Mouse (Mus musculus): ENCODE measurements around the gene Slc45a3.

Slc45a3 gene

DNA sequence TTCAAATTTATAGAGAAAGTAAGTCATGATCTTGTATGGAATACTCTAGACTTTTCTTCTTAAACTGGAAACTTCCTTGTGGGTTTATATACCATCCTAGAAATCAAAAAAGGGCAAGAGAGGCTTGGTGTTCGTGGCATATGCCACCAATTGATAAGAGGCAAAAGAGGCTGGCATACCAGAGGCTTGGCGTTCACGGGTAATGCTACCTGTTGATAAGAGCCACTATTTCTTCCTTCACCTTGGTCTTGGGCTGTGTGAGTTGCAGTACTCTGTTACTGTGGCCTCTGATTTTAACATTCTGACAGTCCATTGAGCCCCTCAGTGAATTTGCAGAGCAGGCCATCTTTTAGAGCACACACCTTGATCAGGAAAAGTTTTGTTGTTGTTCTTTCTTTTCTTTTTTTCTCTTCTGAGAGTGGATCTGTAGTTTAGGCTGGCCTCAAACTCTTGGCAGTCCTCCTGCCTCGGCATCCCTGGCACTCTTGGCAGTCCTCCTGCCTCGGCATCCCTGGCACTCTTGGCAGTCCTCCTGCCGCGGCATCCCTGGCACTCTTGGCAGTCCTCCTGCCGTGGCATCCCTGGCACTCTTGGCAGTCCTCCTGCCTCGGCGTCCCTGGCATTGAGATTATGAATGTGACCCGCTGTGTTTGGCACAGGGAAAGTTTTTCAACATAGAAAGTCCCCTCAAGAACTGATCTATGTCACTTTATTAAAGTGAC, 64.3 kb downstream of the Slc45a3 start:
- DNase-seq (ENCODE audit: low spot score in 2 of 2), result no peak

- no peak for DNase-seq (ENCODE audit: low spot score in 2 of 2)
These were observed 65.2 kb downstream of the Slc45a3 start for GRCm38 (mm10) chr1:132027978-132028377.

- DNase-seq (ENCODE audit: low spot score in 2 of 2), result no peak
These were observed 65.6 kb downstream of the Slc45a3 start for GRCm38 (mm10) chr1:132028413-132028812.

DNA sequence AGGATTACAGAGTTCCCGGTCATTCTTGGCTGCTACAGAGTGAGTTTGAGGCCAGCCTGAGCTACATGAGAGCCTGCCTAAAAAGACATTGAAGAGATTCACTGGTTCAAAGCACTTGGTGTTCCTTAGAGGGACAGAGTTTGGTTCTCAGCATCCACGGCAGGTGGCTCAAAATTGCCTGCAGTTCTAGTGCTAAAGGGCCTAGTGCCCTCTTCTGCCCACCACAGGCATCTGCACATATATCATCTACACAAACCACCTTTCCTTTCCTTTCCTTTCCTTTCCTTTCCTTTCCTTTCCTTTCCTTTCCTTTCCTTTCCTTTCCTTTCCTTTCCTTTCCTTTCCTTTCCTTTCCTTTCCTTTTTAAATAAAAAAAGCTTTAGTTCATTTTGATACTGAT, 67.8 kb downstream of the Slc45a3 start:
- no peak for DNase-seq (ENCODE audit: low spot score in 2 of 2)

DNA sequence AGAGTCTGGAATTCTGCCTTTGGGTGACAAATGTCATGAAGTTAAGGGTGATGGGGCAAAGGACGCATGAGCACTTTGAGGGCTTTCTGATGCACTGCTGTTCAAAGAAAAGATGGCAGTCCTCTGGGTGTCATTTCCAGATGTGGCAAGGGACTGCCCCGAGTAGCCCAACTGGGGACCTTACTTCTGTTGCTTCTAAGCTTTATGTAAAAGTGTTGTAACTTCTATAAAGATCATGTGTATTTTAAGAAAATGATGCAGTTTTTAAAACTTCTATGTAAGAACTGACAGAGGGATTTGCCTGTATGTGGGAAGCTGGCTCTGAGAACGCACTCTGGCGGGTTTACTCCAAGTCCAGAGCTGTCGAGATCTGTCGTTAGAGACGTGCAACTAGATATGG, 69.4 kb downstream of the Slc45a3 start:
- no peak for DNase-seq (ENCODE audit: low spot score in 2 of 2)

All from spleen, postnatal 14 days (tissue).